In genomic region chr6:108544917-108545316, GRCm38 (mm10) we compare ENCODE assay signal across 16 mouse cellular contexts.
DNase-seq lines count a peak whose midpoint lies in the region; TF ChIP-seq lines count a peak whose summit lies in the region.
"Had no signal": no experiment of that assay in that cellular context is flagged by ENCODE, and none has a peak within 500 bp of the region (broad histone marks: within the 10 kb centered on the region; RNA-seq: fewer than 3 reads in every experiment).

No protein-coding gene starts in this region.

- no peak for TF ChIP-seq EP300 in CH12.LX (IDR thresholded peaks at IDR 0.05; ENCODE audit: low read length)

- peaks cover 17 to 55% of the 10 kb centered on the region in 2 experiments for H3K4me1 ChIP-seq in CH12.LX (ENCODE audit: control insufficient read depth in 1 of 2, insufficient read depth in 2 of 2)

- H3K27me3 ChIP-seq in CH12.LX (replicated peaks), result no peaks in the 10 kb centered on the region
- H3K27me3 ChIP-seq: Patski had no signal

- TF ChIP-seq POLR2A in CH12.LX (IDR thresholded peaks at IDR 0.05; ENCODE audit: low read depth, low read length), result no peak

- DNase-seq in CH12.LX (ENCODE audit: extremely low read depth), result no peak
- DNase-seq in layer of hippocampus, adult 18-20 months (ENCODE audit: low spot score in 2 of 2), result no peak
- DNase-seq: adrenal gland, adult 2 months; adrenal gland, adult 8-10 months; adrenal gland, postnatal 10 days; adrenal gland, postnatal 14 days; adrenal gland, postnatal 25 days; adrenal gland, postnatal 36 days; B cell, adult 2 months; cerebellum, adult 11 months; cerebellum, adult 11-12 months; cerebellum, adult 18-20 months; cerebellum, adult 2 months; cerebellum, adult 8-10 months had no signal

- no peak overlapping the region for H3K27ac ChIP-seq in CH12.LX (ENCODE audit: insufficient read depth, low read depth)

- dilution Hi-C loops in CH12.LX (cut with MboI; ENCODE audit: extremely low pct_ligation_motif_present, extremely low pct_unique_long_range_greater_than_20kb, low sequenced_read_pairs), result no loop called here

- in situ Hi-C loops in CH12.LX (cut with MboI; ENCODE audit: low pct_ligation_motif_present, low pct_unique_long_range_greater_than_20kb, low sequenced_read_pairs), result no loop called here

- no peaks in the 10 kb centered on the region for H3K9me3 ChIP-seq in CH12.LX (replicated peaks; ENCODE audit: low read length)
- H3K9me3 ChIP-seq: G1E had no signal

- H3K79me2 ChIP-seq in CH12.LX (replicated peaks; ENCODE audit: control insufficient read depth, extremely low read depth, insufficient read depth, poor library complexity, severe bottlenecking), result no peaks in the 10 kb centered on the region

- no peak overlapping the region for H3K9ac ChIP-seq in CH12.LX (ENCODE audit: insufficient read depth, low read depth)

- no peak overlapping the region for H3K4me3 ChIP-seq in CH12.LX (replicated peaks in 1 of 3; ENCODE audit: low read depth in 2 of 3, low read length in 2 of 3, poor library complexity in 1 of 3)

- no peak for TF ChIP-seq CTCF in CH12.LX (conservative IDR thresholded peaks at IDR 0.05 in 1 of 2, IDR thresholded peaks at IDR 0.05 in 1 of 2; ENCODE audit: low read depth in 2 of 2, low read length in 2 of 2)

- no peak overlapping the region for H3K4me2 ChIP-seq in CH12.LX (ENCODE audit: insufficient read depth, low read depth, poor library complexity, severe bottlenecking)

- H3K36me3 ChIP-seq in CH12.LX (replicated peaks in 1 of 2; ENCODE audit: control insufficient read depth in 1 of 2, insufficient read depth in 1 of 2, low read length in 1 of 2), result peaks cover 15 to 55% of the 10 kb centered on the region in 2 experiments

- no peak for TF ChIP-seq RAD21 in CH12.LX (IDR thresholded peaks at IDR 0.05; ENCODE audit: low read depth, low read length)

TF ChIP-seq in CH12.LX, 34 proteins besides CTCF, POLR2A, EP300 and RAD21:
- no peak for TF ChIP-seq ZNF384 (IDR thresholded peaks at IDR 0.05; ENCODE audit: low read depth, low read length)
- no peak for TF ChIP-seq MAX (IDR thresholded peaks at IDR 0.05; ENCODE audit: low read length)
- peak; percentile 84 for TF ChIP-seq BHLHE40 (IDR thresholded peaks at IDR 0.05; ENCODE audit: low read depth, low read length)
- no peak for TF ChIP-seq NELFE (IDR thresholded peaks at IDR 0.05; ENCODE audit: low read depth, low read length)
- TF ChIP-seq IRF4 (IDR thresholded peaks at IDR 0.05; ENCODE audit: low read depth, low read length), result 0 out of 2 replicates have a peak, but pooled peaks have one; percentile 24
- peak; percentile 55 for TF ChIP-seq ETS1 (conservative IDR thresholded peaks at IDR 0.05; ENCODE audit: low read depth, low read length)
